Mouse (Mus musculus) testis, adult 2 months (tissue): ENCODE results near the gene Rep15.

Source experiments
- CTCF ChIP-seq: fragments of 200-500 bp; IDR thresholded peaks from 2 replicates; pipeline ENCODE4 v1.5.1; 2012; ENCODE audit warnings: low read depth, mild to moderate bottlenecking, inconsistent platforms, low read length, moderate library complexity; ENCODE audit not compliant: control insufficient read depth, insufficient read depth, insufficient replicate concordance
- POLR2A ChIP-seq: fragments of 200-500 bp; IDR thresholded peaks from 2 replicates; pipeline ENCODE4 v1.6.1; 2012; ENCODE audit warnings: low read depth, mild to moderate bottlenecking, inconsistent platforms, low read length, moderate library complexity; ENCODE audit not compliant: control insufficient read depth

GRCm38 (mm10) chr6:147051666-147052065 lies 19.3 kb downstream of the Rep15 start:
- TF ChIP-seq CTCF, result no peak
- TF ChIP-seq POLR2A, result no peak
